ENCODE assay signal across 35 mouse cellular contexts in the genomic region with DNA sequence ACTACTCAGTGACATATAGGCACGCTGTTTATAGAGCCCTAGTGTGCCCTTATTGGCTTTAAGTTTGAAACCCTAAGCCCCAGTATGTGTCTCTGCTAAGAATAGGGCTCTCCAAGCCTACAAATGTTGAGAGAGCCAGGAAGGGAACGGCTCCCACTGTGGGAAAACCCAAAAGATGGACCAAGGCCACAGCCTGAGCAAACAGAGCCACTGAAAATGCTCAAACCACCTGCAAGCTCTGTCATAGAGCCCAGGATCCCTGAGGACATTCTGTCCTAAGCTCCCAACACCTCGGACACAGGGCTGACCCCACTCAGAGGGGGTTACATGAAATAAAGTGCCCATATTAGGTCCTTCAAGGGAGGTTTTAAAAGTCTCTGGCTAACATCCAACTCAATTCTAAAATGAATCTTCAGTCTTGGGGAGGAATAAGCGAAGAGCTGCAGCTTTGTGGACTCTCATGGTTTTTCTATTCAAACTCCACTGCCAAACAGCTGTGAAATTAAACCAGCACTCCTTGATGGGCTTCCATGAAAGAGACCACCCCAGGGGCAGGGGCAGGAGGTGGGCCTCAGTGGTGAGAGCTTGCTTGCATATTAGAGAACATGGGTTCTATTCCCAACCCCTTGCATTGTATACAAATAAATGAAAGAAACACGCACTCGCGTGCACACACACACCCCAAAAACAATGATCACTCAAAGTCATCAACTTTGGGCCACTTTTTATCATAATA. TPM values are rescaled to one million over a fixed set of nuclear protein-coding genes. Genes with fewer than 3 reads are reported as not detected.
A peak's percentile ranks its signal among the peaks of the same experiment; 100 is the strongest.
DNase-seq lines count a peak whose midpoint lies in the region; ATAC-seq lines count a peak whose summit lies in the region.
"Had no signal": no experiment of that assay in that cellular context is flagged by ENCODE, and none has a peak within 500 bp of the region (broad histone marks: within the 10 kb centered on the region; RNA-seq: fewer than 3 reads in every experiment).

No protein-coding gene starts in this region.

- no peaks in the 10 kb centered on the region for H3K27me3 ChIP-seq in limb, embryonic 12.5 days
- no peaks in the 10 kb centered on the region for H3K27me3 ChIP-seq in limb, embryonic 10.5 days (ENCODE audit: low read depth, poor library complexity, severe bottlenecking)
- H3K27me3 ChIP-seq in limb, embryonic 13.5 days, result no peaks in the 10 kb centered on the region
- H3K27me3 ChIP-seq: embryonic facial prominence, embryonic 15.5 days; forebrain, embryonic 13.5 days; liver, embryonic 13.5 days; midbrain, embryonic 12.5 days; neural tube, embryonic 12.5 days had no signal

- H3K36me3 ChIP-seq in limb, embryonic 12.5 days, result no peaks in the 10 kb centered on the region
- H3K36me3 ChIP-seq in limb, embryonic 10.5 days, result no peaks in the 10 kb centered on the region
- H3K36me3 ChIP-seq in limb, embryonic 13.5 days, result no peaks in the 10 kb centered on the region
- H3K36me3 ChIP-seq: embryonic facial prominence, embryonic 10.5 days; embryonic facial prominence, embryonic 15.5 days; liver, embryonic 13.5 days; midbrain, embryonic 12.5 days; neural tube, embryonic 12.5 days had no signal

- no peak overlapping the region for H3K4me3 ChIP-seq in limb, embryonic 12.5 days (replicated peaks)
- H3K4me3 ChIP-seq in limb, embryonic 10.5 days, result no peak overlapping the region
- H3K4me3 ChIP-seq in limb, embryonic 13.5 days, result no peak overlapping the region
- H3K4me3 ChIP-seq: embryonic facial prominence, embryonic 10.5 days; embryonic facial prominence, embryonic 15.5 days; forebrain, embryonic 13.5 days; liver, embryonic 13.5 days; megakaryocyte, embryonic 14.5 days; midbrain, embryonic 12.5 days; myocyte; neural tube, embryonic 12.5 days had no signal

- 75% methylated on average over 7 of the region's 7 CpGs for WGBS in limb, embryonic 12.5 days
- 90% methylated on average over 7 of the region's 7 CpGs for WGBS in limb, embryonic 10.5 days
- 66% methylated on average over 7 of the region's 7 CpGs for WGBS in limb, embryonic 13.5 days

- no peaks in the 10 kb centered on the region for H3K9me3 ChIP-seq in limb, embryonic 12.5 days
- no peaks in the 10 kb centered on the region for H3K9me3 ChIP-seq in limb, embryonic 10.5 days (replicated peaks)
- H3K9me3 ChIP-seq in limb, embryonic 13.5 days, result no peaks in the 10 kb centered on the region
- H3K9me3 ChIP-seq: embryonic facial prominence, embryonic 10.5 days; embryonic facial prominence, embryonic 15.5 days; forebrain, embryonic 13.5 days; liver, embryonic 13.5 days; megakaryocyte, embryonic 14.5 days; midbrain, embryonic 12.5 days; neural tube, embryonic 12.5 days had no signal

- no peak overlapping the region for H3K9ac ChIP-seq in limb, embryonic 12.5 days (replicated peaks)
- H3K9ac ChIP-seq in limb, embryonic 13.5 days, result no peak overlapping the region
- H3K9ac ChIP-seq: embryonic facial prominence, embryonic 15.5 days; forebrain, embryonic 13.5 days; liver, embryonic 13.5 days; midbrain, embryonic 12.5 days; neural tube, embryonic 12.5 days had no signal

- DNase-seq in gastrocnemius, adult 18-20 months (ENCODE audit: low spot score), result peak; percentile 83
- DNase-seq in gastrocnemius, postnatal 10 days, result no peak
- DNase-seq in limb, embryonic 10.5 days (ENCODE audit: low spot score), result no peak
- DNase-seq in lung, postnatal 14 days, result peak; percentile 28
- no peak for DNase-seq in layer of hippocampus, postnatal 10 days (ENCODE audit: low spot score in 2 of 2)
- DNase-seq in kidney, adult 18-20 months, result no peak
- DNase-seq: adrenal gland, adult 2 months; cerebellum, adult 2 months; heart, postnatal 14 days; kidney, adult 9 months; kidney, postnatal 10 days; liver, embryonic 13.5 days; right cerebral cortex, postnatal 4 days; thymus, adult 2 months; thymus, postnatal 4 days had no signal

- ATAC-seq in limb, embryonic 12.5 days (ENCODE audit: insufficient number of reproducible peaks, insufficient read depth, low FRiP score, low TSS enrichment, low read depth), result no peak
- ATAC-seq in limb, embryonic 13.5 days (ENCODE audit: low FRiP score, low read depth), result peak; percentile 48; the same call in 1 of the 2 replicates
- ATAC-seq: activated CD4-positive, CD25-positive, alpha-beta regulatory T cell, adult 4 months; forebrain, embryonic 13.5 days; hindbrain, postnatal 0 days; intestine, embryonic 16.5 days had no signal

- H3K4me1 ChIP-seq in limb, embryonic 12.5 days (replicated peaks), result peaks cover 26% of the 10 kb centered on the region
- peaks cover 10% of the 10 kb centered on the region; the same call in 1 of the 2 replicates for H3K4me1 ChIP-seq in limb, embryonic 10.5 days
- peaks cover 26% of the 10 kb centered on the region for H3K4me1 ChIP-seq in limb, embryonic 13.5 days
- H3K4me1 ChIP-seq: liver, embryonic 13.5 days; midbrain, embryonic 12.5 days had no signal

- H3K27ac ChIP-seq in limb, embryonic 12.5 days, result peak overlapping the region; percentile 68
- H3K27ac ChIP-seq in limb, embryonic 10.5 days, result no peak overlapping the region
- H3K27ac ChIP-seq in limb, embryonic 13.5 days, result peak overlapping the region; percentile 75
- H3K27ac ChIP-seq: embryonic facial prominence, embryonic 10.5 days; embryonic facial prominence, embryonic 15.5 days; forebrain, embryonic 13.5 days; hindbrain, postnatal 0 days; liver, embryonic 13.5 days; midbrain, embryonic 12.5 days; neural tube, embryonic 12.5 days had no signal

- H3K4me2 ChIP-seq in limb, embryonic 12.5 days, result no peak overlapping the region
- H3K4me2 ChIP-seq in limb, embryonic 13.5 days (replicated peaks), result no peak overlapping the region
- H3K4me2 ChIP-seq: embryonic facial prominence, embryonic 15.5 days; forebrain, embryonic 13.5 days; heart, embryonic 11.5 days; liver, embryonic 13.5 days; midbrain, embryonic 12.5 days; neural tube, embryonic 12.5 days had no signal

RNA-seq across cellular contexts. Expression of gene Smtnl2, which starts 21.9 kb away (rescaled TPM):
- 100 to 1,000 TPM; 311 to 327 TPM for total RNA-seq in gastrocnemius, adult 18-20 months (2021)
- total RNA-seq in gastrocnemius, postnatal 10 days (2021), result 100 to 1,000 TPM; 145 to 153 TPM
- polyA plus RNA-seq in limb, embryonic 12.5 days (2016; fragmentation: Nextera tagmentation; extraction: Ambion mirVana), result 25.7 and 29.0 TPM in 2 replicates
- polyA plus RNA-seq in limb, embryonic 10.5 days (2016; fragmentation: Nextera tagmentation; extraction: Ambion mirVana), result 11.7 and 14.2 TPM in 2 replicates
- polyA plus RNA-seq in limb, embryonic 13.5 days (2015; fragmentation: Nextera tagmentation; extraction: Ambion mirVana), result 38.3 and 41.5 TPM in 2 replicates
- total RNA-seq in layer of hippocampus, postnatal 10 days (2021), result 1 to 10 TPM; 4.5 to 5.0 TPM
- polyA plus RNA-seq: activated CD4-positive, CD25-positive, alpha-beta regulatory T cell, adult 4 months had no signal

RNA-seq across cellular contexts. Expression of gene Tekt1, which starts 27.3 kb away (rescaled TPM):
- 1 to 10 TPM; 1.6 to 3.4 TPM for total RNA-seq in gastrocnemius, adult 18-20 months (2021)
- 1 to 10 TPM; 1.2 to 1.4 TPM for total RNA-seq in gastrocnemius, postnatal 10 days (2021)
- polyA plus RNA-seq in limb, embryonic 12.5 days (2016; fragmentation: Nextera tagmentation; extraction: Ambion mirVana), result 4.7 and 6.0 TPM in 2 replicates
- 5.0 and 5.4 TPM in 2 replicates for polyA plus RNA-seq in limb, embryonic 10.5 days (2016; fragmentation: Nextera tagmentation; extraction: Ambion mirVana)
- 3.2 and 3.6 TPM in 2 replicates for polyA plus RNA-seq in limb, embryonic 13.5 days (2015; fragmentation: Nextera tagmentation; extraction: Ambion mirVana)
- total RNA-seq in layer of hippocampus, postnatal 10 days (2021), result 1 to 10 TPM; 2.5 to 4.7 TPM
- polyA plus RNA-seq: activated CD4-positive, CD25-positive, alpha-beta regulatory T cell, adult 4 months; C2C12; large intestine, adult 2 months; liver, embryonic 13.5 days; myocyte had no signal

RNA-seq across cellular contexts. Expression of gene Ggt6, which starts 45.8 kb away (rescaled TPM):
- 1 to 10 TPM; 2.1 to 2.3 TPM for total RNA-seq in gastrocnemius, adult 18-20 months (2021)
- under 1 TPM in 1 of 2 experiments, not detected in 1; 0.28 TPM for total RNA-seq in gastrocnemius, postnatal 10 days (2021)
- polyA plus RNA-seq in limb, embryonic 12.5 days (2016; fragmentation: Nextera tagmentation; extraction: Ambion mirVana), result 0.15 and 0.36 TPM in 2 replicates
- polyA plus RNA-seq in limb, embryonic 10.5 days (2016; fragmentation: Nextera tagmentation; extraction: Ambion mirVana), result 0.08 TPM in 1 of 2 replicates, not detected in the other
- 0.74 and 0.92 TPM in 2 replicates for polyA plus RNA-seq in limb, embryonic 13.5 days (2015; fragmentation: Nextera tagmentation; extraction: Ambion mirVana)
- not detected for total RNA-seq in layer of hippocampus, postnatal 10 days (2021)
- total RNA-seq: granulocyte monocyte progenitor cell, adult 5-6 weeks; hindbrain, postnatal 0 days; left cerebral cortex, postnatal 10 days had no signal
- polyA plus RNA-seq: activated CD4-positive, CD25-positive, alpha-beta regulatory T cell, adult 4 months; C2C12; forebrain, embryonic 13.5 days; heart, embryonic 11.5 days; hindbrain, embryonic 11.5 days; hindbrain, postnatal 0 days; limb, embryonic 11.5 days; liver, embryonic 13.5 days; midbrain, embryonic 12.5 days; midbrain, postnatal 0 days; myocyte; neural tube, embryonic 12.5 days had no signal

RNA-seq across cellular contexts. Expression of gene Mybbp1a, which starts 51.6 kb away (rescaled TPM):
- 10 to 100 TPM; 54.7 to 63.3 TPM for total RNA-seq in gastrocnemius, adult 18-20 months (2021)
- 10 to 100 TPM; 74.5 to 75.9 TPM for total RNA-seq in gastrocnemius, postnatal 10 days (2021)
- polyA plus RNA-seq in limb, embryonic 12.5 days (2016; fragmentation: Nextera tagmentation; extraction: Ambion mirVana), result 173 and 176 TPM in 2 replicates
- 234 and 274 TPM in 2 replicates for polyA plus RNA-seq in limb, embryonic 10.5 days (2016; fragmentation: Nextera tagmentation; extraction: Ambion mirVana)
- polyA plus RNA-seq in limb, embryonic 13.5 days (2015; fragmentation: Nextera tagmentation; extraction: Ambion mirVana), result 159 and 164 TPM in 2 replicates
- 10 to 100 TPM; 50.2 to 55.0 TPM for total RNA-seq in layer of hippocampus, postnatal 10 days (2021)

Comparison
In these comparisons a context has a peak if more than half of its experiments do, and no peak if none do; other contexts are left out.
1. DNase-seq: peak in gastrocnemius, adult 18-20 months (single experiment) and lung, postnatal 14 days (single experiment); none in gastrocnemius, postnatal 10 days (single experiment), limb, embryonic 10.5 days (single experiment), layer of hippocampus, postnatal 10 days (0 of 2) and kidney, adult 18-20 months (single experiment).
2. RNA of gene Smtnl2, which starts 21.9 kb away (total RNA-seq): 311 to 327 TPM in gastrocnemius, adult 18-20 months and 145 to 153 TPM in gastrocnemius, postnatal 10 days; 4.5 to 5.0 TPM in layer of hippocampus, postnatal 10 days; every median in the first group is over 10 times any median in the second.